11 mouse cellular contexts compared by ENCODE assay signal in genomic region chrX:11748278-11748677, GRCm38 (mm10).
DNase-seq lines count a peak whose midpoint lies in the region; ATAC-seq and TF ChIP-seq lines count a peak whose summit lies in the region.
"Had no signal": no experiment of that assay in that cellular context is flagged by ENCODE, and none has a peak within 500 bp of the region (broad histone marks: within the 10 kb centered on the region; RNA-seq: fewer than 3 reads in every experiment).

No protein-coding gene starts in this region.

- no peak overlapping the region for H3K9ac ChIP-seq in liver, postnatal 0 days (replicated peaks)
- H3K9ac ChIP-seq in liver, embryonic 12.5 days = no peak overlapping the region
- no peak overlapping the region for H3K9ac ChIP-seq in midbrain, embryonic 14.5 days (replicated peaks; ENCODE audit: low read length)

- WGBS in liver, postnatal 0 days (ENCODE audit: insufficient replicate concordance) = 36% methylated on average over 4 of the region's 4 CpGs
- 56% methylated on average over 4 of the region's 4 CpGs for WGBS in liver, embryonic 12.5 days (ENCODE audit: insufficient replicate concordance)
- WGBS in midbrain, embryonic 14.5 days = 52% methylated on average over 4 of the region's 4 CpGs

- H3K9me3 ChIP-seq in liver, postnatal 0 days (ENCODE audit: low read length) = no peaks in the 10 kb centered on the region
- no peaks in the 10 kb centered on the region for H3K9me3 ChIP-seq in liver, embryonic 12.5 days (replicated peaks)
- H3K9me3 ChIP-seq in midbrain, embryonic 14.5 days (ENCODE audit: control insufficient read depth, low read length) = no peaks in the 10 kb centered on the region
- H3K9me3 ChIP-seq: megakaryocyte, embryonic 14.5 days had no signal

- peak; percentile 33 for DNase-seq in liver, postnatal 0 days
- peak; percentile 86 for DNase-seq in adrenal gland, postnatal 14 days
- peak; percentile 77 for DNase-seq in gastrocnemius, adult 18-20 months (ENCODE audit: low spot score)
- DNase-seq in kidney, postnatal 25 days = peak; percentile 76 to 81
- no peak for DNase-seq in lung, postnatal 25 days (ENCODE audit: low spot score)
- no peak for DNase-seq in frontal cortex, postnatal 36 days (ENCODE audit: low spot score in 2 of 2)
- no peak for DNase-seq in midbrain, embryonic 14.5 days
- DNase-seq: thymus, postnatal 25 days had no signal

- TF ChIP-seq CTCF in liver, postnatal 0 days (IDR thresholded peaks at IDR 0.05; ENCODE audit: low read depth) = no peak

- H3K4me1 ChIP-seq in liver, postnatal 0 days (ENCODE audit: insufficient read depth) = peaks cover 3% of the 10 kb centered on the region; the same call in 1 of the 2 replicates
- H3K4me1 ChIP-seq in liver, embryonic 12.5 days = peaks cover 9% of the 10 kb centered on the region; the same call in 1 of the 2 replicates
- H3K4me1 ChIP-seq in midbrain, embryonic 14.5 days (ENCODE audit: control insufficient read depth, insufficient read depth, low read length) = no peaks in the 10 kb centered on the region

- no peaks in the 10 kb centered on the region for H3K36me3 ChIP-seq in liver, postnatal 0 days (replicated peaks; ENCODE audit: insufficient read depth, low read length)
- no peaks in the 10 kb centered on the region for H3K36me3 ChIP-seq in liver, embryonic 12.5 days
- no peaks in the 10 kb centered on the region for H3K36me3 ChIP-seq in midbrain, embryonic 14.5 days (ENCODE audit: control insufficient read depth, insufficient read depth, low read length)

- no peak overlapping the region for H3K4me3 ChIP-seq in liver, postnatal 0 days (ENCODE audit: low read depth, low read length)
- no peak overlapping the region for H3K4me3 ChIP-seq in liver, embryonic 12.5 days
- H3K4me3 ChIP-seq in midbrain, embryonic 14.5 days (replicated peaks; ENCODE audit: low read depth, low read length) = no peak overlapping the region

- no peaks in the 10 kb centered on the region for H3K27me3 ChIP-seq in liver, postnatal 0 days (ENCODE audit: insufficient read depth, low read length)
- no peaks in the 10 kb centered on the region for H3K27me3 ChIP-seq in liver, embryonic 12.5 days (replicated peaks)
- H3K27me3 ChIP-seq in midbrain, embryonic 14.5 days (ENCODE audit: control insufficient read depth, insufficient read depth, low read length) = no peaks in the 10 kb centered on the region

- no peak for TF ChIP-seq EP300 in liver, postnatal 0 days (IDR thresholded peaks at IDR 0.05; ENCODE audit: low read depth)

- H3K27ac ChIP-seq in liver, postnatal 0 days (ENCODE audit: low read depth) = no peak overlapping the region
- H3K27ac ChIP-seq in liver, embryonic 12.5 days = no peak overlapping the region
- no peak overlapping the region for H3K27ac ChIP-seq in midbrain, embryonic 14.5 days (replicated peaks; ENCODE audit: low read depth, low read length)

- ATAC-seq in liver, postnatal 0 days = no peak
- no peak for ATAC-seq in liver, embryonic 12.5 days
- no peak for ATAC-seq in midbrain, embryonic 14.5 days (ENCODE audit: low FRiP score, low TSS enrichment)
- ATAC-seq: inflammation-experienced regulatory T-cells, adult 6 months had no signal

- no peak overlapping the region for H3K4me2 ChIP-seq in liver, postnatal 0 days (ENCODE audit: low read depth, low read length)
- no peak overlapping the region for H3K4me2 ChIP-seq in liver, embryonic 12.5 days
- H3K4me2 ChIP-seq in midbrain, embryonic 14.5 days (ENCODE audit: low read length) = no peak overlapping the region

Comparison
In these comparisons a context has a peak if more than half of its experiments do, and no peak if none do; other contexts are left out.
1. DNase-seq: peak in liver, postnatal 0 days (single experiment), adrenal gland, postnatal 14 days (single experiment), gastrocnemius, adult 18-20 months (single experiment) and kidney, postnatal 25 days (2 of 2); none in lung, postnatal 25 days (single experiment), frontal cortex, postnatal 36 days (0 of 2) and midbrain, embryonic 14.5 days (single experiment).